Mouse (Mus musculus) forebrain, embryonic 11.5 days (tissue): ENCODE measurements at regions not wholly inside any gene's neighbourhood (a gene's known extent, or its start where the extent isn't known, plus 50 kb on each side); places are given as distances from the start of the nearest gene placed in this dataset.

Source experiments
- ATAC-seq: fragments of 200-750 bp; cut with Nextera tagmentation; replicated peaks from 2 replicates; pipeline ENCODE4 v1.8.0; 2017; ENCODE audit warnings: moderate TSS enrichment; ENCODE audit not compliant: low FRiP score
- DNase-seq: peaks from one replicate; pipeline ENCODE4 v3.0.0-alpha.2; 2017; ENCODE audit warnings: low spot score
- H3K27ac ChIP-seq: fragments of 300-500 bp; sonication (generic); 2 replicates; pipeline ENCODE4 v1.5.1; 2014; ENCODE audit warnings: low read depth, low read length
- H3K27me3 ChIP-seq: fragments of 300-500 bp; sonication (generic); 2 replicates; pipeline ENCODE4 v1.6.1; 2014; ENCODE audit warnings: mild to moderate bottlenecking, low read length, mixed read lengths; ENCODE audit not compliant: control insufficient read depth, insufficient read depth
- H3K36me3 ChIP-seq: fragments of 300-500 bp; sonication (generic); 2 replicates; pipeline ENCODE4 v1.6.1; 2014; ENCODE audit warnings: mild to moderate bottlenecking, low read length, moderate library complexity, mixed read lengths; ENCODE audit not compliant: control insufficient read depth, insufficient read depth
- H3K4me1 ChIP-seq: fragments of 300-500 bp; sonication (generic); replicated peaks from 2 replicates; pipeline ENCODE4 v1.6.1; 2014; ENCODE audit warnings: low read length, mixed read lengths; ENCODE audit not compliant: control insufficient read depth, insufficient read depth
- H3K4me2 ChIP-seq: fragments of 300-500 bp; sonication (generic); 2 replicates; pipeline ENCODE4 v1.6.1; 2014; ENCODE audit warnings: low read depth, mild to moderate bottlenecking, low read length, moderate library complexity, mixed read lengths; ENCODE audit not compliant: severe bottlenecking
- H3K4me3 ChIP-seq: fragments of 300-500 bp; sonication (generic); 2 replicates; pipeline ENCODE4 v1.5.1; 2014; ENCODE audit warnings: low read depth, low read length
- H3K9ac ChIP-seq: fragments of 300-500 bp; sonication (generic); 2 replicates; pipeline ENCODE4 v1.6.1; 2014; ENCODE audit warnings: low read length
- H3K9me3 ChIP-seq: fragments of 300-500 bp; sonication (generic); 2 replicates; pipeline ENCODE4 v1.6.1; 2016; ENCODE audit warnings: low read length, mixed read lengths; ENCODE audit not compliant: control insufficient read depth
- WGBS: fragments of 180-500 bp; shearing (Covaris S2); extraction: QIAGEN DNeasy Blood & Tissue Kit; methylation state at CpG from one replicate; pipeline ENCODE4 v1.1.7; 2014; 5-methylcytosine and 5-hydroxymethylcytosine counted together

GRCm38 (mm10) chr1:63932484-63932883, 163.4 kb upstream of the 4933402D24Rik start:
- Histone ChIP-seq H3K27ac (no peak overlapping the region), H3K4me3 (no peak overlapping the region), H3K27me3 (no peaks in the 10 kb centered on the region), H3K4me1 (no peaks in the 10 kb centered on the region), H3K9ac (no peak overlapping the region), H3K4me2 (no peak overlapping the region), H3K9me3 (no peaks in the 10 kb centered on the region), H3K36me3 (no peaks in the 10 kb centered on the region)
- DNase-seq (no peak), ATAC-seq (no peak)
- 60% methylated on average over 9 of the region's 9 CpGs for WGBS

- Histone ChIP-seq H3K4me2 (no peak overlapping the region), H3K9me3 (no peaks in the 10 kb centered on the region), H3K4me3 (no peak overlapping the region), H3K36me3 (no peaks in the 10 kb centered on the region), H3K27me3 (no peaks in the 10 kb centered on the region), H3K27ac (no peak overlapping the region), H3K4me1 (no peaks in the 10 kb centered on the region), H3K9ac (no peak overlapping the region)
- ATAC-seq = no peak
- WGBS = 86% methylated on average over 4 of the region's 4 CpGs
- no peak for DNase-seq
These were observed 160.5 kb upstream of the 4933402D24Rik start for GRCm38 (mm10) chr1:63929362-63930125.

GRCm38 (mm10) chr1:63928850-63929249, 159.8 kb upstream of the 4933402D24Rik start:
- no peaks in the 10 kb centered on the region for H3K36me3 ChIP-seq
- no peak overlapping the region for H3K4me2 ChIP-seq
- 86% methylated on average over 5 of the region's 5 CpGs for WGBS
- H3K4me1 ChIP-seq = no peaks in the 10 kb centered on the region
- no peak overlapping the region for H3K4me3 ChIP-seq
- no peak overlapping the region for H3K27ac ChIP-seq
- H3K9ac ChIP-seq = no peak overlapping the region
- H3K9me3 ChIP-seq = no peaks in the 10 kb centered on the region
- no peak for DNase-seq
- no peaks in the 10 kb centered on the region for H3K27me3 ChIP-seq
- ATAC-seq = no peak

GRCm38 (mm10) chr1:63928361-63928760, 159.3 kb upstream of the 4933402D24Rik start:
- Histone ChIP-seq H3K27ac (no peak overlapping the region), H3K9ac (no peak overlapping the region), H3K4me1 (no peaks in the 10 kb centered on the region), H3K27me3 (no peaks in the 10 kb centered on the region), H3K4me2 (no peak overlapping the region), H3K9me3 (no peaks in the 10 kb centered on the region), H3K36me3 (no peaks in the 10 kb centered on the region), H3K4me3 (no peak overlapping the region)
- ATAC-seq = no peak
- DNase-seq = no peak
- 83% methylated on average over 3 of the region's 3 CpGs for WGBS

GRCm38 (mm10) chr1:63920181-63920933, 151.3 kb upstream of the 4933402D24Rik start:
- H3K9me3 ChIP-seq = no peaks in the 10 kb centered on the region
- no peaks in the 10 kb centered on the region for H3K27me3 ChIP-seq
- DNase-seq (no peak), ATAC-seq (no peak)
- H3K9ac ChIP-seq = no peak overlapping the region
- no peaks in the 10 kb centered on the region for H3K4me1 ChIP-seq
- no peak overlapping the region for H3K4me3 ChIP-seq
- H3K4me2 ChIP-seq = no peak overlapping the region
- no peaks in the 10 kb centered on the region for H3K36me3 ChIP-seq
- H3K27ac ChIP-seq = no peak overlapping the region
- 64% methylated on average over 8 of the region's 8 CpGs for whole genome bisulfite sequencing

GRCm38 (mm10) chr1:63918200-63918599, 149.1 kb upstream of the 4933402D24Rik start:
- H3K9ac ChIP-seq = no peak overlapping the region
- no peaks in the 10 kb centered on the region for H3K4me1 ChIP-seq
- no peaks in the 10 kb centered on the region for H3K27me3 ChIP-seq
- H3K27ac ChIP-seq = no peak overlapping the region
- H3K36me3 ChIP-seq = no peaks in the 10 kb centered on the region
- H3K4me2 ChIP-seq = no peak overlapping the region
- ATAC-seq (no peak), DNase-seq (no peak)
- H3K4me3 ChIP-seq = no peak overlapping the region
- H3K9me3 ChIP-seq = no peaks in the 10 kb centered on the region
- 85% methylated on average over 7 of the region's 7 CpGs for WGBS

GRCm38 (mm10) chr1:63916907-63917650, 148.0 kb upstream of the 4933402D24Rik start:
- H3K4me3 ChIP-seq = no peak overlapping the region
- H3K9me3 ChIP-seq = no peaks in the 10 kb centered on the region
- 88% methylated on average over 7 of the region's 7 CpGs for WGBS
- no peak overlapping the region for H3K27ac ChIP-seq
- H3K36me3 ChIP-seq = no peaks in the 10 kb centered on the region
- H3K4me2 ChIP-seq = no peak overlapping the region
- H3K9ac ChIP-seq = no peak overlapping the region
- no peaks in the 10 kb centered on the region for H3K4me1 ChIP-seq
- ATAC-seq (no peak), DNase-seq (no peak)
- H3K27me3 ChIP-seq = no peaks in the 10 kb centered on the region

- Histone ChIP-seq H3K36me3 (no peaks in the 10 kb centered on the region), H3K9ac (no peak overlapping the region), H3K4me3 (no peak overlapping the region), H3K9me3 (no peaks in the 10 kb centered on the region), H3K4me1 (no peaks in the 10 kb centered on the region), H3K27ac (no peak overlapping the region), H3K27me3 (no peaks in the 10 kb centered on the region), H3K4me2 (no peak overlapping the region)
- no peak for DNase-seq
- no peak for ATAC-seq
- WGBS = 80% methylated on average over 3 of the region's 3 CpGs
These were observed 141.7 kb upstream of the 4933402D24Rik start for GRCm38 (mm10) chr1:63910765-63911164.
